Mouse (Mus musculus): ENCODE data around the gene Gm3336.
A peak's percentile ranks its signal among the peaks of the same experiment; 100 is the strongest.

Gm3336 gene

GRCm38 (mm10) chr8:70747211-70747890 lies 29.0 kb downstream of the Gm3336 start:
- no peak for DNase-seq (ENCODE audit: low spot score in 2 of 2)

- no peak for DNase-seq (ENCODE audit: low spot score in 2 of 2)
Observed at GRCm38 (mm10) chr8:70748246-70749096, 30.1 kb downstream of the Gm3336 start.

GRCm38 (mm10) chr8:70749097-70749674 lies 30.8 kb downstream of the Gm3336 start:
- DNase-seq (ENCODE audit: low spot score in 2 of 2) = no peak

- no peak for DNase-seq (ENCODE audit: low spot score in 2 of 2)
Observed at GRCm38 (mm10) chr8:70750128-70750680, 31.9 kb downstream of the Gm3336 start.

GRCm38 (mm10) chr8:70752000-70752764 lies 33.8 kb downstream of the Gm3336 start:
- peak; percentile 76 to 90 for DNase-seq (ENCODE audit: low spot score in 2 of 2)

- DNase-seq (ENCODE audit: low spot score in 2 of 2) = peak; percentile 76 to 84
Observed at GRCm38 (mm10) chr8:70753151-70753550, 34.8 kb downstream of the Gm3336 start.

GRCm38 (mm10) chr8:70754043-70754870 lies 35.9 kb downstream of the Gm3336 start, which contains the start of gene Rab3a:
Gene Rab3a, plus strand, starts transcription at chr8:70754679.
- DNase-seq (ENCODE audit: low spot score in 2 of 2) = peak; percentile 96

GRCm38 (mm10) chr8:70754871-70755660 lies 36.7 kb downstream of the Gm3336 start:
- DNase-seq (ENCODE audit: low spot score in 2 of 2) = peak in 1 of 2 experiments; percentile 82

GRCm38 (mm10) chr8:70755661-70756475 lies 37.5 kb downstream of the Gm3336 start:
- DNase-seq (ENCODE audit: low spot score in 2 of 2) = no peak

GRCm38 (mm10) chr8:70756476-70757040 lies 38.2 kb downstream of the Gm3336 start:
- no peak for DNase-seq (ENCODE audit: low spot score in 2 of 2)

- no peak for DNase-seq (ENCODE audit: low spot score in 2 of 2)
Observed at GRCm38 (mm10) chr8:70757523-70758307, 39.4 kb downstream of the Gm3336 start.

GRCm38 (mm10) chr8:70758308-70758615 lies 39.9 kb downstream of the Gm3336 start:
- DNase-seq (ENCODE audit: low spot score in 2 of 2) = no peak

- DNase-seq (ENCODE audit: low spot score in 2 of 2) = no peak
Observed at GRCm38 (mm10) chr8:70758616-70759561, 40.5 kb downstream of the Gm3336 start.

GRCm38 (mm10) chr8:70760350-70760749 lies 42.0 kb downstream of the Gm3336 start:
- DNase-seq (ENCODE audit: low spot score in 2 of 2) = no peak

- peak; percentile 95 for DNase-seq (ENCODE audit: low spot score in 2 of 2)
Observed at GRCm38 (mm10) chr8:70760775-70761406, 42.5 kb downstream of the Gm3336 start, which contains the start of gene Mpv17l2. Gene Mpv17l2, minus strand, starts transcription at chr8:70760946.

GRCm38 (mm10) chr8:70762118-70762517 lies 43.8 kb downstream of the Gm3336 start:
- DNase-seq (ENCODE audit: low spot score in 2 of 2) = peak in 1 of 2 experiments; percentile 66

Data from spleen, postnatal 4 days (tissue).